28 mouse cellular contexts compared by ENCODE assay signal in genomic region chr2:130679899-130680298, GRCm38 (mm10). TPM values are rescaled to one million over a fixed set of nuclear protein-coding genes. Genes with fewer than 3 reads are reported as not detected.
DNase-seq lines count a peak whose midpoint lies in the region; ATAC-seq and TF ChIP-seq lines count a peak whose summit lies in the region.
"Had no signal": no experiment of that assay in that cellular context is flagged by ENCODE, and none has a peak within 500 bp of the region (broad histone marks: within the 10 kb centered on the region; RNA-seq: fewer than 3 reads in every experiment).

No protein-coding gene starts in this region.

- TF ChIP-seq CTCF in CH12.LX (conservative IDR thresholded peaks at IDR 0.05 in 1 of 2, IDR thresholded peaks at IDR 0.05 in 1 of 2; ENCODE audit: low read depth in 2 of 2, low read length in 2 of 2) (no peak), Patski (IDR thresholded peaks at IDR 0.05) (no peak)

- ATAC-seq in kidney, embryonic 16.5 days (ENCODE audit: low FRiP score, low TSS enrichment): peak; percentile 40; the same call in 1 of the 2 replicates
- ATAC-seq in Patski: peak; percentile 96
- ATAC-seq: CD4-positive, CD25-positive, alpha-beta regulatory T cell, adult 4 months; forebrain, embryonic 15.5 days; hindbrain, postnatal 0 days had no signal

- no peak overlapping the region for H3K4me2 ChIP-seq in kidney, embryonic 16.5 days (replicated peaks; ENCODE audit: low read depth, low read length)
- H3K4me2 ChIP-seq in CH12.LX (ENCODE audit: insufficient read depth, low read depth, poor library complexity, severe bottlenecking): no peak overlapping the region
- H3K4me2 ChIP-seq: embryonic facial prominence, embryonic 13.5 days; forebrain, embryonic 12.5 days; forebrain, embryonic 15.5 days; heart, embryonic 13.5 days; hindbrain, embryonic 14.5 days had no signal

- H3K36me3 ChIP-seq in kidney, embryonic 16.5 days (ENCODE audit: insufficient read depth, low read length): peaks cover 71% of the 10 kb centered on the region
- H3K36me3 ChIP-seq in CH12.LX (replicated peaks in 1 of 2; ENCODE audit: control insufficient read depth in 1 of 2, insufficient read depth in 1 of 2, low read length in 1 of 2): peaks cover 87 to 94% of the 10 kb centered on the region in 2 experiments

- CTCF ChIA-PET in Patski (lab: Charles Lee): interaction anchor here (0.7 to 1.6 kb wide), 3 partner anchors 12 to 115 kb away, joined by 3 to 5 read pairs (median 4); no protein-coding TSS in a partner anchor

- no peak for TF ChIP-seq EP300 in CH12.LX (IDR thresholded peaks at IDR 0.05; ENCODE audit: low read length)

- 50% methylated on average over 6 of the region's 6 CpGs for WGBS in kidney, embryonic 16.5 days

- H3K4me1 ChIP-seq in kidney, embryonic 16.5 days (ENCODE audit: insufficient read depth, low read length): no peaks in the 10 kb centered on the region
- peaks cover 0 to 13% of the 10 kb centered on the region in 2 experiments; a peak in 2 of 4 replicates for H3K4me1 ChIP-seq in CH12.LX (ENCODE audit: control insufficient read depth in 1 of 2, insufficient read depth in 2 of 2)
- H3K4me1 ChIP-seq: embryonic facial prominence, embryonic 10.5 days; embryonic facial prominence, embryonic 13.5 days; forebrain, embryonic 12.5 days; forebrain, embryonic 15.5 days; heart, embryonic 10.5 days; heart, embryonic 13.5 days had no signal

- no peaks in the 10 kb centered on the region; the same call in 1 of the 2 replicates for H3K79me2 ChIP-seq in CH12.LX (replicated peaks; ENCODE audit: control insufficient read depth, extremely low read depth, insufficient read depth, poor library complexity, severe bottlenecking)

- in situ Hi-C loops in CH12.LX (cut with MboI; ENCODE audit: low pct_ligation_motif_present, low pct_unique_long_range_greater_than_20kb, low sequenced_read_pairs) (no loop called here), Patski (cut with MboI; ENCODE audit: low pct_unique_long_range_greater_than_20kb) (no loop called here)

- TF ChIP-seq RAD21 in CH12.LX (IDR thresholded peaks at IDR 0.05; ENCODE audit: low read depth, low read length): no peak

- no peak overlapping the region for H3K4me3 ChIP-seq in kidney, embryonic 16.5 days (ENCODE audit: low read length)
- no peak overlapping the region for H3K4me3 ChIP-seq in CH12.LX (replicated peaks in 1 of 3; ENCODE audit: low read depth in 2 of 3, low read length in 2 of 3, poor library complexity in 1 of 3)
- H3K4me3 ChIP-seq: embryonic facial prominence, embryonic 10.5 days; embryonic facial prominence, embryonic 13.5 days; erythroblast, embryonic 14.5 days; forebrain, embryonic 12.5 days; forebrain, embryonic 15.5 days; heart, adult 2 months; heart, embryonic 10.5 days; heart, embryonic 13.5 days had no signal

- no peaks in the 10 kb centered on the region for H3K27me3 ChIP-seq in kidney, embryonic 16.5 days (ENCODE audit: insufficient read depth, low read length)
- H3K27me3 ChIP-seq in CH12.LX (replicated peaks) (no peaks in the 10 kb centered on the region), Patski (no peaks in the 10 kb centered on the region)
- H3K27me3 ChIP-seq: embryonic facial prominence, embryonic 13.5 days; forebrain, embryonic 12.5 days; forebrain, embryonic 15.5 days; heart, embryonic 13.5 days had no signal

- 0 out of 2 replicates have a peak overlapping the region, but pooled peaks have one; percentile 31 for H3K27ac ChIP-seq in kidney, embryonic 16.5 days (ENCODE audit: low read length)
- no peak overlapping the region for H3K27ac ChIP-seq in CH12.LX (ENCODE audit: insufficient read depth, low read depth)
- H3K27ac ChIP-seq: embryonic facial prominence, embryonic 10.5 days; embryonic facial prominence, embryonic 13.5 days; forebrain, embryonic 12.5 days; forebrain, embryonic 15.5 days; heart, adult 2 months; heart, embryonic 10.5 days; heart, embryonic 13.5 days; hindbrain, embryonic 14.5 days; hindbrain, postnatal 0 days had no signal

- no peaks in the 10 kb centered on the region for H3K9me3 ChIP-seq in kidney, embryonic 16.5 days (ENCODE audit: low read length)
- no peaks in the 10 kb centered on the region for H3K9me3 ChIP-seq in CH12.LX (replicated peaks; ENCODE audit: low read length)
- H3K9me3 ChIP-seq: embryonic facial prominence, embryonic 10.5 days; embryonic facial prominence, embryonic 13.5 days; forebrain, embryonic 12.5 days; forebrain, embryonic 15.5 days; heart, embryonic 10.5 days; heart, embryonic 13.5 days had no signal

- dilution Hi-C loops in CH12.LX (cut with MboI; ENCODE audit: extremely low pct_ligation_motif_present, extremely low pct_unique_long_range_greater_than_20kb, low sequenced_read_pairs): no loop called here

- H3K9ac ChIP-seq in kidney, embryonic 16.5 days (replicated peaks; ENCODE audit: low read length): no peak overlapping the region
- no peak overlapping the region for H3K9ac ChIP-seq in CH12.LX (ENCODE audit: insufficient read depth, low read depth)
- H3K9ac ChIP-seq: embryonic facial prominence, embryonic 13.5 days; forebrain, embryonic 12.5 days; forebrain, embryonic 15.5 days; heart, embryonic 13.5 days; hindbrain, embryonic 14.5 days had no signal

- TF ChIP-seq POLR2A in CH12.LX (IDR thresholded peaks at IDR 0.05; ENCODE audit: low read depth, low read length): no peak

- POLR2A ChIA-PET in Patski (lab: Charles Lee): interaction anchor here (0.9 kb wide), 1 partner anchor 18 kb away, joined by 3 read pairs; the partner anchor contains the start of gene Slc4a11

- no peak for DNase-seq in kidney, adult 8-10 months
- DNase-seq in CH12.LX (ENCODE audit: extremely low read depth) (peak; percentile 56), Patski (ENCODE audit: low read depth, low spot score) (peak; percentile 82)
- DNase-seq in frontal cortex, adult 2 months (ENCODE audit: extremely low spot score in 1 of 2, low spot score in 1 of 2): no peak
- no peak for DNase-seq in right cerebral cortex, postnatal 36 days (ENCODE audit: low spot score in 2 of 2)
- DNase-seq: adrenal gland, postnatal 10 days; adrenal gland, postnatal 36 days; cerebellum, adult 18-20 months; cerebellum, adult 9-10 months; cerebellum, postnatal 14 days; gastrocnemius, postnatal 10 days; gastrocnemius, postnatal 36 days; heart, adult 2 months; heart, postnatal 14 days; heart, postnatal 4 days had no signal

TF ChIP-seq in CH12.LX, 34 proteins besides CTCF, POLR2A, EP300 and RAD21 (continues in another document):
- no peak for TF ChIP-seq RCOR1 (conservative IDR thresholded peaks at IDR 0.05; ENCODE audit: low read depth, low read length)
- no peak for TF ChIP-seq MAZ (IDR thresholded peaks at IDR 0.05; ENCODE audit: low read depth, low read length)
- no peak for TF ChIP-seq ZKSCAN1 (IDR thresholded peaks at IDR 0.05; ENCODE audit: borderline replicate concordance, low read depth, low read length)
- TF ChIP-seq POLR2AphosphoS2 (IDR thresholded peaks at IDR 0.05; ENCODE audit: low read depth, low read length): no peak
- no peak for TF ChIP-seq BHLHE40 (IDR thresholded peaks at IDR 0.05; ENCODE audit: low read depth, low read length)
- no peak for TF ChIP-seq NELFE (IDR thresholded peaks at IDR 0.05; ENCODE audit: low read depth, low read length)
- TF ChIP-seq MXI1 (IDR thresholded peaks at IDR 0.05; ENCODE audit: low read depth, low read length): no peak
- TF ChIP-seq SMC3 (IDR thresholded peaks at IDR 0.05; ENCODE audit: low read depth, low read length): no peak
- no peak for TF ChIP-seq MEF2A (IDR thresholded peaks at IDR 0.05; ENCODE audit: borderline replicate concordance, low read depth, low read length)
- TF ChIP-seq JUND (conservative IDR thresholded peaks at IDR 0.05; ENCODE audit: low read depth, low read length): no peak
- TF ChIP-seq ZNF384 (IDR thresholded peaks at IDR 0.05; ENCODE audit: low read depth, low read length): no peak
- TF ChIP-seq USF2 (conservative IDR thresholded peaks at IDR 0.05; ENCODE audit: low read depth, low read length): no peak
- TF ChIP-seq IRF4 (IDR thresholded peaks at IDR 0.05; ENCODE audit: low read depth, low read length): no peak
- TF ChIP-seq ELF1 (IDR thresholded peaks at IDR 0.05; ENCODE audit: low read depth, low read length): no peak
- TF ChIP-seq E2F4 (IDR thresholded peaks at IDR 0.05; ENCODE audit: insufficient replicate concordance, low read depth, low read length): no peak
- TF ChIP-seq MAX (IDR thresholded peaks at IDR 0.05; ENCODE audit: low read length): no peak

RNA-seq across cellular contexts. Expression of gene Itpa, which starts 12.5 kb away (rescaled TPM):
- polyA plus RNA-seq in kidney, embryonic 16.5 days (2015; fragmentation: Nextera tagmentation; extraction: Ambion mirVana): 108 and 116 TPM in 2 replicates
- total RNA-seq in CH12.LX (2012; rRNA removed) (59.1 and 89.6 TPM in 2 replicates), CH12.LX (2014; rRNA removed) (121 and 123 TPM in 2 replicates)
- polyA plus RNA-seq in CH12.LX (2012; ENCODE audit: insufficient read length, low read depth) (53.3 and 70.8 TPM in 2 replicates), Patski (2021) (59.1 TPM)
- 53.3 and 58.1 TPM in 2 replicates for polyA plus RNA-seq in frontal cortex, adult 2 months (2012; rRNA removed)

RNA-seq across cellular contexts. Expression of gene Ddrgk1, which starts 15.4 kb away (rescaled TPM):
- 67.9 and 79.4 TPM in 2 replicates for polyA plus RNA-seq in kidney, embryonic 16.5 days (2015; fragmentation: Nextera tagmentation; extraction: Ambion mirVana)
- total RNA-seq in CH12.LX (2012; rRNA removed) (72.7 and 77.9 TPM in 2 replicates), CH12.LX (2014; rRNA removed) (50.4 and 51.7 TPM in 2 replicates)
- polyA plus RNA-seq in CH12.LX (2012; ENCODE audit: insufficient read length, low read depth) (93.1 and 114 TPM in 2 replicates), Patski (2021) (138 TPM)
- polyA plus RNA-seq in frontal cortex, adult 2 months (2012; rRNA removed): 97.5 and 108 TPM in 2 replicates

RNA-seq across cellular contexts. Expression of gene Slc4a11, which starts 17.4 kb away (rescaled TPM):
- 2.4 and 2.9 TPM in 2 replicates for polyA plus RNA-seq in kidney, embryonic 16.5 days (2015; fragmentation: Nextera tagmentation; extraction: Ambion mirVana)
- 0.21 and 0.42 TPM in 2 replicates for total RNA-seq in CH12.LX (2012; rRNA removed)
- total RNA-seq in CH12.LX (2014; rRNA removed): 0.27 TPM in 1 of 2 replicates, not detected in the other
- polyA plus RNA-seq in CH12.LX (2012; ENCODE audit: insufficient read length, low read depth): 0.19 and 0.30 TPM in 2 replicates
- polyA plus RNA-seq in Patski (2021): 15.2 TPM
- 0.96 and 1.2 TPM in 2 replicates for polyA plus RNA-seq in frontal cortex, adult 2 months (2012; rRNA removed)
- total RNA-seq: common myeloid progenitor, adult 5-6 weeks; gastrocnemius, adult 18-20 months had no signal
- polyA plus RNA-seq: erythroblast, embryonic 14.5 days had no signal

RNA-seq across cellular contexts. Expression of gene Lzts3, which starts 37.3 kb away (rescaled TPM):
- 15.7 and 17.7 TPM in 2 replicates for polyA plus RNA-seq in kidney, embryonic 16.5 days (2015; fragmentation: Nextera tagmentation; extraction: Ambion mirVana)
- total RNA-seq in CH12.LX (2012; rRNA removed): 3.7 and 3.9 TPM in 2 replicates
- 1.2 and 1.5 TPM in 2 replicates for total RNA-seq in CH12.LX (2014; rRNA removed)
- polyA plus RNA-seq in CH12.LX (2012; ENCODE audit: insufficient read length, low read depth): 3.6 and 4.2 TPM in 2 replicates
- polyA plus RNA-seq in Patski (2021): 14.6 TPM
- polyA plus RNA-seq in frontal cortex, adult 2 months (2012; rRNA removed): 114 and 133 TPM in 2 replicates

RNA-seq across cellular contexts. Expression of gene Ubox5, which starts 50.1 kb away (rescaled TPM):
- 14.3 and 16.0 TPM in 2 replicates for polyA plus RNA-seq in kidney, embryonic 16.5 days (2015; fragmentation: Nextera tagmentation; extraction: Ambion mirVana)
- total RNA-seq in CH12.LX (2012; rRNA removed) (6.0 and 7.0 TPM in 2 replicates), CH12.LX (2014; rRNA removed) (4.6 and 5.5 TPM in 2 replicates)
- polyA plus RNA-seq in CH12.LX (2012; ENCODE audit: insufficient read length, low read depth) (10.2 and 10.6 TPM in 2 replicates), Patski (2021) (8.9 TPM)
- polyA plus RNA-seq in frontal cortex, adult 2 months (2012; rRNA removed): 9.8 and 11.2 TPM in 2 replicates

Comparison
In these comparisons a context has a peak if more than half of its experiments do, and no peak if none do; other contexts are left out.
1. DNase-seq: peak in CH12.LX (single experiment) and Patski (single experiment); none in kidney, adult 8-10 months (0 of 2), frontal cortex, adult 2 months (0 of 2) and right cerebral cortex, postnatal 36 days (0 of 2).